10 mouse cellular contexts compared by ENCODE assay signal in genomic region chr2:116980692-116981091, GRCm38 (mm10).
A peak's percentile ranks its signal among the peaks of the same experiment; 100 is the strongest.
DNase-seq lines count a peak whose midpoint lies in the region; ATAC-seq and TF ChIP-seq lines count a peak whose summit lies in the region.
"Had no signal": no experiment of that assay in that cellular context is flagged by ENCODE, and none has a peak within 500 bp of the region (broad histone marks: within the 10 kb centered on the region; RNA-seq: fewer than 3 reads in every experiment).

No protein-coding gene starts in this region.

- H3K4me3 ChIP-seq in kidney, embryonic 15.5 days (replicated peaks): no peak overlapping the region
- H3K4me3 ChIP-seq in intestine, embryonic 16.5 days (ENCODE audit: low read length): no peak overlapping the region
- H3K4me3 ChIP-seq in thymus, adult 2 months (ENCODE audit: control insufficient read depth, insufficient read depth, low read length): no peak overlapping the region
- H3K4me3 ChIP-seq: megakaryocyte, embryonic 14.5 days had no signal

- no peaks in the 10 kb centered on the region for H3K9me3 ChIP-seq in kidney, embryonic 15.5 days (replicated peaks)
- H3K9me3 ChIP-seq in intestine, embryonic 16.5 days (ENCODE audit: control insufficient read depth, low read length): no peaks in the 10 kb centered on the region

- no peaks in the 10 kb centered on the region for H3K36me3 ChIP-seq in kidney, embryonic 15.5 days
- no peaks in the 10 kb centered on the region for H3K36me3 ChIP-seq in intestine, embryonic 16.5 days (ENCODE audit: control insufficient read depth, insufficient read depth, low read length)
- no peaks in the 10 kb centered on the region for H3K36me3 ChIP-seq in thymus, adult 2 months (ENCODE audit: control insufficient read depth, insufficient read depth, low read length)

- 41% methylated on average over 5 of the region's 5 CpGs for WGBS in kidney, embryonic 15.5 days
- 51% methylated on average over 5 of the region's 5 CpGs for WGBS in intestine, embryonic 16.5 days
- WGBS in thymus, adult 2 months: 91% methylated on average over 5 of the region's 5 CpGs

- no peak for TF ChIP-seq POLR2A in thymus, adult 2 months (IDR thresholded peaks at IDR 0.05; ENCODE audit: control insufficient read depth, extremely low read depth, insufficient read depth, low read length, poor library complexity)

- no peak for TF ChIP-seq CTCF in thymus, adult 2 months (IDR thresholded peaks at IDR 0.05; ENCODE audit: borderline replicate concordance, control insufficient read depth, extremely low read depth, insufficient read depth, low read length, poor library complexity)

- DNase-seq in kidney, postnatal 4 days: no peak
- peak; percentile 74 for DNase-seq in R1 (ENCODE audit: low read depth, low spot score)
- peak; percentile 16 for DNase-seq in embryo, embryonic 11 days
- DNase-seq in spleen, adult 18-20 months: no peak
- DNase-seq in thymus, adult 2 months: no peak
- DNase-seq: cerebellum, adult 18-20 months had no signal

- ATAC-seq in kidney, embryonic 15.5 days (replicated peaks; ENCODE audit: low FRiP score): no peak
- ATAC-seq in intestine, embryonic 16.5 days: peak; percentile 15; the same call in 1 of the 2 replicates
- ATAC-seq: forebrain, embryonic 16.5 days had no signal

- peak overlapping the region; percentile 78 for H3K27ac ChIP-seq in kidney, embryonic 15.5 days
- H3K27ac ChIP-seq in intestine, embryonic 16.5 days (ENCODE audit: low read length): peak overlapping the region; percentile 39
- no peak overlapping the region for H3K27ac ChIP-seq in thymus, adult 2 months (ENCODE audit: control insufficient read depth, insufficient read depth, low read length)

- H3K9ac ChIP-seq in kidney, embryonic 15.5 days: no peak overlapping the region
- H3K9ac ChIP-seq in intestine, embryonic 16.5 days (ENCODE audit: low read depth, low read length): no peak overlapping the region

- no peak overlapping the region for H3K4me2 ChIP-seq in kidney, embryonic 15.5 days
- H3K4me2 ChIP-seq in intestine, embryonic 16.5 days (ENCODE audit: low read depth, low read length): no peak overlapping the region

- H3K27me3 ChIP-seq in kidney, embryonic 15.5 days: no peaks in the 10 kb centered on the region
- no peaks in the 10 kb centered on the region for H3K27me3 ChIP-seq in intestine, embryonic 16.5 days (replicated peaks; ENCODE audit: control insufficient read depth, insufficient read depth, low read length)
- H3K27me3 ChIP-seq in thymus, adult 2 months (ENCODE audit: control insufficient read depth, insufficient read depth, low read length): no peaks in the 10 kb centered on the region; the same call in 1 of the 2 replicates
- H3K27me3 ChIP-seq: megakaryocyte, embryonic 14.5 days had no signal

- H3K4me1 ChIP-seq in kidney, embryonic 15.5 days: peaks cover 59% of the 10 kb centered on the region
- H3K4me1 ChIP-seq in intestine, embryonic 16.5 days (ENCODE audit: control insufficient read depth, insufficient read depth, low read length): peaks cover 27% of the 10 kb centered on the region
- H3K4me1 ChIP-seq in thymus, adult 2 months (replicated peaks; ENCODE audit: control insufficient read depth, insufficient read depth, low read length): peaks cover 4% of the 10 kb centered on the region

Comparison
In these comparisons a context has a peak if more than half of its experiments do, and no peak if none do; other contexts are left out.
1. DNase-seq: peak in R1 (single experiment) and embryo, embryonic 11 days (single experiment); none in kidney, postnatal 4 days (0 of 2), spleen, adult 18-20 months (0 of 2) and thymus, adult 2 months (single experiment).